9 mouse cellular contexts compared by ENCODE assay signal in genomic region chr2:136051688-136052289, GRCm38 (mm10). TPM values are rescaled to one million over a fixed set of nuclear protein-coding genes. Genes with fewer than 3 reads are reported as not detected.
DNase-seq lines count a peak whose midpoint lies in the region; ATAC-seq and TF ChIP-seq lines count a peak whose summit lies in the region.
"Had no signal": no experiment of that assay in that cellular context is flagged by ENCODE, and none has a peak within 500 bp of the region (broad histone marks: within the 10 kb centered on the region; RNA-seq: fewer than 3 reads in every experiment).

Gene Lamp5 (plus strand): TSS chr2:136052239.

- 7% methylated on average over 8 of the region's 8 CpGs for WGBS in heart, postnatal 0 days
- 1% methylated on average over 8 of the region's 8 CpGs for WGBS in hindbrain, embryonic 16.5 days
- WGBS in midbrain, embryonic 16.5 days = 2% methylated on average over 8 of the region's 8 CpGs

- no peak for ATAC-seq in heart, postnatal 0 days (ENCODE audit: insufficient read depth, low read depth)
- peak; percentile 43 for ATAC-seq in hindbrain, embryonic 16.5 days
- peak; percentile 79 for ATAC-seq in midbrain, embryonic 16.5 days
- no peak for ATAC-seq in cerebellum, adult (ENCODE audit: insufficient number of reproducible peaks, low FRiP score, low TSS enrichment)

- DNase-seq in heart, postnatal 0 days (ENCODE audit: low spot score) = no peak
- no peak for DNase-seq in heart, adult 9 months (ENCODE audit: low spot score in 2 of 2)
- peak; percentile 18 for DNase-seq in embryo, embryonic 9.5 days (ENCODE audit: extremely low spot score)
- DNase-seq in frontal cortex, postnatal 14 days (ENCODE audit: low spot score in 2 of 2) = no peak
- no peak for DNase-seq in right cerebral cortex, postnatal 36 days (ENCODE audit: low spot score in 2 of 2)

- peaks cover 19% of the 10 kb centered on the region for H3K27me3 ChIP-seq in heart, postnatal 0 days (ENCODE audit: control insufficient read depth, insufficient read depth, low read length)
- H3K27me3 ChIP-seq in hindbrain, embryonic 16.5 days (replicated peaks; ENCODE audit: control insufficient read depth, insufficient read depth, low read length) = no peaks in the 10 kb centered on the region
- H3K27me3 ChIP-seq in midbrain, embryonic 16.5 days (ENCODE audit: control insufficient read depth, insufficient read depth, low read depth, low read length) = no peaks in the 10 kb centered on the region

- H3K9me3 ChIP-seq in heart, postnatal 0 days (replicated peaks; ENCODE audit: control insufficient read depth, low read length) = no peaks in the 10 kb centered on the region
- H3K9me3 ChIP-seq in hindbrain, embryonic 16.5 days (ENCODE audit: control insufficient read depth, low read length) = no peaks in the 10 kb centered on the region
- H3K9me3 ChIP-seq in midbrain, embryonic 16.5 days (replicated peaks; ENCODE audit: control insufficient read depth, low read length, poor library complexity, severe bottlenecking) = no peaks in the 10 kb centered on the region

- no peak within 1 kb of the TSS for H3K4me3 ChIP-seq in heart, postnatal 0 days (ENCODE audit: low read depth, low read length)
- peak within 1 kb of the TSS; percentile 37 for H3K4me3 ChIP-seq in hindbrain, embryonic 16.5 days (ENCODE audit: low read length)
- H3K4me3 ChIP-seq in midbrain, embryonic 16.5 days (ENCODE audit: low read depth, low read length) = peak within 1 kb of the TSS; percentile 34

- H3K36me3 ChIP-seq in heart, postnatal 0 days (replicated peaks; ENCODE audit: control insufficient read depth, insufficient read depth, low read length) = no peaks in the 10 kb centered on the region
- no peaks in the 10 kb centered on the region for H3K36me3 ChIP-seq in hindbrain, embryonic 16.5 days (ENCODE audit: control insufficient read depth, insufficient read depth, low read length)
- no peaks in the 10 kb centered on the region for H3K36me3 ChIP-seq in midbrain, embryonic 16.5 days (ENCODE audit: control insufficient read depth, insufficient read depth, low read length)

- no peak for TF ChIP-seq CTCF in heart, postnatal 0 days (IDR thresholded peaks at IDR 0.05; ENCODE audit: low read depth)

- no peak for TF ChIP-seq EP300 in heart, postnatal 0 days (IDR thresholded peaks at IDR 0.05; ENCODE audit: low read depth)

- no peak within 1 kb of the TSS for H3K27ac ChIP-seq in heart, postnatal 0 days (ENCODE audit: low read depth)
- H3K27ac ChIP-seq in hindbrain, embryonic 16.5 days (ENCODE audit: low read depth, low read length) = peak within 1 kb of the TSS; percentile 50
- H3K27ac ChIP-seq in midbrain, embryonic 16.5 days (ENCODE audit: low read length) = no peak within 1 kb of the TSS

- H3K9ac ChIP-seq in heart, postnatal 0 days (replicated peaks; ENCODE audit: low read depth, low read length) = no peak within 1 kb of the TSS
- H3K9ac ChIP-seq in hindbrain, embryonic 16.5 days (ENCODE audit: low read depth, low read length) = peak within 1 kb of the TSS; percentile 53
- H3K9ac ChIP-seq in midbrain, embryonic 16.5 days (ENCODE audit: low read depth, low read length) = peak within 1 kb of the TSS; percentile 50

- H3K4me1 ChIP-seq in heart, postnatal 0 days (ENCODE audit: control insufficient read depth, insufficient read depth) = no peaks in the 10 kb centered on the region
- peaks cover 7% of the 10 kb centered on the region for H3K4me1 ChIP-seq in hindbrain, embryonic 16.5 days (ENCODE audit: control insufficient read depth, insufficient read depth, low read depth, low read length)
- H3K4me1 ChIP-seq in midbrain, embryonic 16.5 days (ENCODE audit: control insufficient read depth, insufficient read depth, low read length) = peaks cover 11% of the 10 kb centered on the region

- H3K4me2 ChIP-seq in heart, postnatal 0 days (ENCODE audit: low read depth, low read length) = peak within 1 kb of the TSS; percentile 41
- peak within 1 kb of the TSS; percentile 62 for H3K4me2 ChIP-seq in hindbrain, embryonic 16.5 days (ENCODE audit: low read length)
- H3K4me2 ChIP-seq in midbrain, embryonic 16.5 days (ENCODE audit: low read length) = peak within 1 kb of the TSS; percentile 64

RNA-seq across cellular contexts. Expression of gene Lamp5, which starts in this region (rescaled TPM):
- not detected in 2 replicates for total RNA-seq in heart, postnatal 0 days (2014; rRNA removed; ENCODE audit: low replicate concordance)
- not detected in 2 replicates for polyA plus RNA-seq in heart, postnatal 0 days (2015; fragmentation: Nextera tagmentation; extraction: Ambion mirVana)
- 192 and 201 TPM in 2 replicates for polyA plus RNA-seq in hindbrain, embryonic 16.5 days (2015; fragmentation: Nextera tagmentation; extraction: Ambion mirVana)
- polyA plus RNA-seq in midbrain, embryonic 16.5 days (2015; fragmentation: Nextera tagmentation; extraction: Ambion mirVana) = 6.8 and 7.2 TPM in 2 replicates
- polyA plus RNA-seq: small intestine, adult 2 months had no signal

Comparison
In these comparisons a context has a peak if more than half of its experiments do, and no peak if none do; other contexts are left out.
1. RNA of gene Lamp5 (polyA plus RNA-seq): 192 to 201 TPM in hindbrain, embryonic 16.5 days; 6.8 to 7.2 TPM in midbrain, embryonic 16.5 days and not detected in heart, postnatal 0 days; every median in the first group is over 10 times any median in the second.
2. ATAC-seq: peak in hindbrain, embryonic 16.5 days (single experiment) and midbrain, embryonic 16.5 days (single experiment); none in heart, postnatal 0 days (single experiment) and cerebellum, adult (single experiment).
3. Peak in every context shown above with its lines, with median percentiles within 50 percentile points of each other: H3K4me2 ChIP-seq.